Mouse (Mus musculus) hindbrain, embryonic 13.5 days (tissue): ENCODE data around the gene Polr1e. TPM values are rescaled to one million over a fixed set of nuclear protein-coding genes. Genes with fewer than 3 reads are reported as not detected.
A peak's percentile ranks its signal among the peaks of the same experiment; 100 is the strongest.
"Not testable (repeated sequence)": the region's sequence is repeated elsewhere in the genome, so short reads cannot be mapped to it uniquely, and the experiment has no call there.

ENCODE experiments used
- ATAC-seq: fragments of 200-750 bp; cut with Nextera tagmentation; 2 replicates; pipeline ENCODE4 v1.8.0; 2017; ENCODE audit warnings: moderate TSS enrichment; ENCODE audit not compliant: low FRiP score
- H3K27ac ChIP-seq: fragments of 300-500 bp; sonication (generic); 2 replicates; pipeline ENCODE4 v1.5.1; 2015; ENCODE audit warnings: inconsistent platforms, mild to moderate bottlenecking, moderate library complexity
- H3K27me3 ChIP-seq: fragments of 300-500 bp; sonication (generic); 2 replicates; pipeline ENCODE4 v1.6.1; 2015; ENCODE audit warnings: mild to moderate bottlenecking, inconsistent platforms
- H3K36me3 ChIP-seq: fragments of 300-500 bp; sonication (generic); 2 replicates; pipeline ENCODE4 v1.6.1; 2015; ENCODE audit warnings: mild to moderate bottlenecking, inconsistent platforms
- H3K4me1 ChIP-seq: fragments of 300-500 bp; sonication (generic); replicated peaks from 2 replicates; pipeline ENCODE4 v1.6.1; 2015; ENCODE audit warnings: inconsistent platforms
- H3K4me2 ChIP-seq: fragments of 300-500 bp; sonication (generic); 2 replicates; pipeline ENCODE4 v1.6.1; 2015; ENCODE audit warnings: inconsistent platforms, mild to moderate bottlenecking, moderate library complexity
- H3K4me3 ChIP-seq: fragments of 300-500 bp; sonication (generic); 2 replicates; pipeline ENCODE4 v1.5.1; 2015; ENCODE audit warnings: mild to moderate bottlenecking, inconsistent platforms
- H3K9ac ChIP-seq: fragments of 300-500 bp; sonication (generic); 2 replicates; pipeline ENCODE4 v1.6.1; 2015; ENCODE audit warnings: mild to moderate bottlenecking, inconsistent platforms
- H3K9me3 ChIP-seq: fragments of 300-500 bp; sonication (generic); 2 replicates; pipeline ENCODE4 v1.6.1; 2016; ENCODE audit warnings: inconsistent platforms
- WGBS: fragments of 180-500 bp; shearing (Covaris S2); methylation state at CpG from one replicate; pipeline ENCODE4 v1.1.7; 2015; 5-methylcytosine and 5-hydroxymethylcytosine counted together
- polyA plus RNA-seq: library from polyadenylated mRNA; unstranded; fragments of >200 nt; fragmentation: Nextera tagmentation; extraction: Ambion mirVana; gene quantifications from 2 replicates; pipeline ENCODE4 v1.2.1, GENCODE M21; 2015

The Polr1e gene
- polyA plus RNA-seq, 1 experiment from 2014 or later, result 38.5 TPM

GRCm38 (mm10) chr4:45037455-45038410, 19.4 kb downstream of the Polr1e start:
- H3K4me3 ChIP-seq, result no peak overlapping the region
- no peak overlapping the region for H3K27ac ChIP-seq
- H3K9me3 ChIP-seq, result no peaks in the 10 kb centered on the region
- H3K4me1 ChIP-seq, result no peaks in the 10 kb centered on the region
- no peaks in the 10 kb centered on the region for H3K27me3 ChIP-seq
- H3K9ac ChIP-seq, result no peak overlapping the region
- H3K4me2 ChIP-seq, result no peak overlapping the region
- ATAC-seq, result no peak
- 91% methylated on average over 13 of the region's 13 CpGs for WGBS
- peaks cover 80% of the 10 kb centered on the region for H3K36me3 ChIP-seq

GRCm38 (mm10) chr4:45038879-45039278, 20.5 kb downstream of the Polr1e start:
- H3K9me3 ChIP-seq, H3K4me2 ChIP-seq, ATAC-seq, H3K27ac ChIP-seq, H3K4me1 ChIP-seq, H3K27me3 ChIP-seq, H3K4me3 ChIP-seq, H3K9ac ChIP-seq: not testable (repeated sequence)
- WGBS, result 63% methylated on average over 8 of the region's 8 CpGs
- peaks cover 80% of the 10 kb centered on the region for H3K36me3 ChIP-seq

GRCm38 (mm10) chr4:45039546-45039945, 21.2 kb downstream of the Polr1e start:
- not testable (repeated sequence) for H3K27me3 ChIP-seq, H3K27ac ChIP-seq, H3K4me1 ChIP-seq, H3K4me2 ChIP-seq, H3K9me3 ChIP-seq, H3K4me3 ChIP-seq, H3K9ac ChIP-seq, ATAC-seq
- peaks cover 80% of the 10 kb centered on the region for H3K36me3 ChIP-seq
- WGBS, result 92% methylated on average over 7 of the region's 7 CpGs

- H3K27ac ChIP-seq, result no peak overlapping the region
- H3K27me3 ChIP-seq, result no peaks in the 10 kb centered on the region
- WGBS, result 73% methylated on average over 7 of the region's 7 CpGs
- no peaks in the 10 kb centered on the region for H3K4me1 ChIP-seq
- ATAC-seq, result no peak
- H3K9me3 ChIP-seq, result no peaks in the 10 kb centered on the region
- no peak overlapping the region for H3K9ac ChIP-seq
- H3K4me2 ChIP-seq, result no peak overlapping the region
- H3K4me3 ChIP-seq, result no peak overlapping the region
- peaks cover 80% of the 10 kb centered on the region for H3K36me3 ChIP-seq
Observed at GRCm38 (mm10) chr4:45040795-45041194, 22.4 kb downstream of the Polr1e start.

- H3K36me3 ChIP-seq, result peaks cover 91% of the 10 kb centered on the region
- H3K9ac ChIP-seq, result no peak overlapping the region
- H3K9me3 ChIP-seq, result no peaks in the 10 kb centered on the region
- no peak for ATAC-seq
- no peak overlapping the region for H3K4me2 ChIP-seq
- H3K27ac ChIP-seq, result no peak overlapping the region
- H3K4me3 ChIP-seq, result no peak overlapping the region
- no peaks in the 10 kb centered on the region for H3K27me3 ChIP-seq
- WGBS, result 95% methylated on average over 5 of the region's 5 CpGs
- H3K4me1 ChIP-seq, result peaks cover 11% of the 10 kb centered on the region; the same call in 1 of the 2 replicates
Observed at GRCm38 (mm10) chr4:45046679-45047078, 28.3 kb downstream of the Polr1e start.

GRCm38 (mm10) chr4:45047286-45047887, 29.0 kb downstream of the Polr1e start:
- Histone ChIP-seq H3K27ac (no peak overlapping the region), H3K9ac (no peak overlapping the region), H3K27me3 (no peaks in the 10 kb centered on the region), H3K4me1 (peaks cover 11% of the 10 kb centered on the region; the same call in 1 of the 2 replicates), H3K4me3 (no peak overlapping the region), H3K36me3 (peaks cover 86% of the 10 kb centered on the region), H3K4me2 (no peak overlapping the region), H3K9me3 (no peaks in the 10 kb centered on the region)
- 80% methylated on average over 9 of the region's 9 CpGs for WGBS
- no peak for ATAC-seq

- no peak for ATAC-seq
- H3K36me3 ChIP-seq, result peaks cover 80% of the 10 kb centered on the region
Observed at GRCm38 (mm10) chr4:45047956-45048355, 29.6 kb downstream of the Polr1e start.

GRCm38 (mm10) chr4:45054862-45055261, 36.5 kb downstream of the Polr1e start:
- peaks cover 63% of the 10 kb centered on the region for H3K36me3 ChIP-seq
- no peaks in the 10 kb centered on the region for H3K9me3 ChIP-seq
- no peaks in the 10 kb centered on the region for H3K27me3 ChIP-seq
- no peak overlapping the region for H3K27ac ChIP-seq
- no peaks in the 10 kb centered on the region for H3K4me1 ChIP-seq
- no peak overlapping the region for H3K4me3 ChIP-seq
- ATAC-seq, result no peak
- no peak overlapping the region for H3K9ac ChIP-seq
- no peak overlapping the region for H3K4me2 ChIP-seq
- WGBS, result 58% methylated on average over 3 of the region's 3 CpGs

More at GRCm38 (mm10) chr4:45047956-45048355, 29.6 kb downstream of the Polr1e start:
- Histone ChIP-seq H3K9ac (peak overlapping the region; percentile 29; the same call in 1 of the 2 replicates), H3K4me3 (no peak overlapping the region), H3K9me3 (no peaks in the 10 kb centered on the region), H3K27ac (peak overlapping the region; percentile 71), H3K4me1 (peaks cover 11% of the 10 kb centered on the region; the same call in 1 of the 2 replicates), H3K4me2 (no peak overlapping the region), H3K27me3 (no peaks in the 10 kb centered on the region)
- 77% methylated on average over 9 of the region's 9 CpGs for WGBS

GRCm38 (mm10) chr4:45055451-45055850, 37.1 kb downstream of the Polr1e start:
- Histone ChIP-seq H3K4me1 (no peaks in the 10 kb centered on the region), H3K9ac (no peak overlapping the region), H3K9me3 (no peaks in the 10 kb centered on the region), H3K4me3 (no peak overlapping the region), H3K27ac (no peak overlapping the region), H3K27me3 (no peaks in the 10 kb centered on the region), H3K36me3 (peaks cover 63% of the 10 kb centered on the region), H3K4me2 (no peak overlapping the region)
- no peak for ATAC-seq
- WGBS, result 92% methylated on average over 8 of the region's 8 CpGs

GRCm38 (mm10) chr4:45063836-45064235, 45.5 kb downstream of the Polr1e start:
- Histone ChIP-seq H3K36me3 (peaks cover 35% of the 10 kb centered on the region), H3K4me1 (peaks cover 18% of the 10 kb centered on the region)
- H3K27me3 ChIP-seq, H3K4me3 ChIP-seq, H3K27ac ChIP-seq, H3K9me3 ChIP-seq, ATAC-seq, H3K4me2 ChIP-seq, H3K9ac ChIP-seq: not testable (repeated sequence)
- 97% methylated on average over 1 of the region's 1 CpGs for WGBS

GRCm38 (mm10) chr4:45064577-45064976, 46.2 kb downstream of the Polr1e start:
- Histone ChIP-seq H3K4me1 (peaks cover 26% of the 10 kb centered on the region), H3K4me3 (no peak overlapping the region), H3K9me3 (no peaks in the 10 kb centered on the region), H3K27me3 (no peaks in the 10 kb centered on the region), H3K36me3 (peaks cover 27% of the 10 kb centered on the region), H3K9ac (no peak overlapping the region), H3K27ac (no peak overlapping the region), H3K4me2 (no peak overlapping the region)
- ATAC-seq, result no peak
- 94% methylated on average over 2 of the region's 2 CpGs for WGBS

GRCm38 (mm10) chr4:45066036-45066730, 47.8 kb downstream of the Polr1e start:
- H3K27ac ChIP-seq, result no peak overlapping the region
- no peak overlapping the region for H3K4me3 ChIP-seq
- WGBS, result 57% methylated on average over 2 of the region's 2 CpGs
- peaks cover 11% of the 10 kb centered on the region for H3K36me3 ChIP-seq
- no peaks in the 10 kb centered on the region for H3K27me3 ChIP-seq
- H3K4me1 ChIP-seq, result peaks cover 35% of the 10 kb centered on the region
- H3K4me2 ChIP-seq, result no peak overlapping the region
- no peaks in the 10 kb centered on the region for H3K9me3 ChIP-seq
- H3K9ac ChIP-seq, result no peak overlapping the region
- ATAC-seq, result no peak
